Mouse (Mus musculus): ENCODE measurements at regions not wholly inside any gene's neighbourhood (a gene's known extent, or its start where the extent isn't known, plus 50 kb on each side); places are given as distances from the start of the nearest gene placed in this dataset.

GRCm38 (mm10) chr13:57216161-57216560 lies 320.4 kb upstream of the Trpc7 start:
- DNase-seq: no peak
- intact Hi-C loops (cut with DNase I): no loop called here

GRCm38 (mm10) chr13:57212251-57212650 lies 316.5 kb upstream of the Trpc7 start:
- intact Hi-C loops (cut with DNase I): no loop called here
- DNase-seq: no peak

- intact Hi-C loops (cut with DNase I): no loop called here
Observed at GRCm38 (mm10) chr13:57191195-57191594, 295.4 kb upstream of the Trpc7 start.

GRCm38 (mm10) chr13:57189246-57189645 lies 293.5 kb upstream of the Trpc7 start:
- no peak for DNase-seq
- intact Hi-C loops (cut with DNase I): no loop called here

More at GRCm38 (mm10) chr13:57191195-57191594, 295.4 kb upstream of the Trpc7 start:
- no peak for DNase-seq

- intact Hi-C loops (cut with DNase I): no loop called here
- peak; percentile 69 to 72 for DNase-seq
Observed at GRCm38 (mm10) chr13:57186168-57186567, 290.4 kb upstream of the Trpc7 start.

- intact Hi-C loops (cut with DNase I): no loop called here
- no peak for DNase-seq
Observed at GRCm38 (mm10) chr13:57170180-57170579, 274.4 kb upstream of the Trpc7 start.

GRCm38 (mm10) chr13:57169621-57170020 lies 273.8 kb upstream of the Trpc7 start:
- no peak for DNase-seq
- intact Hi-C loops (cut with DNase I): no loop called here

GRCm38 (mm10) chr13:57165367-57165766 lies 269.6 kb upstream of the Trpc7 start:
- intact Hi-C loops (cut with DNase I): no loop called here
- no peak for DNase-seq

- intact Hi-C loops (cut with DNase I): no loop called here
- DNase-seq: no peak
Observed at GRCm38 (mm10) chr13:57152787-57153186, 257.0 kb upstream of the Trpc7 start.

GRCm38 (mm10) chr13:57147623-57148022 lies 251.8 kb upstream of the Trpc7 start:
- no peak for DNase-seq
- intact Hi-C loops (cut with DNase I): no loop called here

- no peak for DNase-seq
- intact Hi-C loops (cut with DNase I): no loop called here
Observed at GRCm38 (mm10) chr13:57146708-57147107, 250.9 kb upstream of the Trpc7 start.

GRCm38 (mm10) chr13:57145782-57146181 lies 250.0 kb upstream of the Trpc7 start:
- intact Hi-C loops (cut with DNase I): no loop called here
- no peak for DNase-seq

- intact Hi-C loops (cut with DNase I): no loop called here
- no peak for DNase-seq
Observed at GRCm38 (mm10) chr13:57142851-57143250, 247.1 kb upstream of the Trpc7 start.

GRCm38 (mm10) chr13:57142441-57142840 lies 246.6 kb upstream of the Trpc7 start:
- no peak for DNase-seq
- intact Hi-C loops (cut with DNase I): no loop called here

- no peak for DNase-seq
- intact Hi-C loops (cut with DNase I): no loop called here
Observed at GRCm38 (mm10) chr13:57115936-57116335, 220.1 kb upstream of the Trpc7 start.

- DNase-seq: no peak
- intact Hi-C loops (cut with DNase I): no loop called here
Observed at GRCm38 (mm10) chr13:57107956-57108355, 212.2 kb upstream of the Trpc7 start.

- DNase-seq: no peak
- intact Hi-C loops (cut with DNase I): no loop called here
Observed at GRCm38 (mm10) chr13:57099601-57100000, 203.8 kb upstream of the Trpc7 start.

- DNase-seq: no peak
- intact Hi-C loops (cut with DNase I): no loop called here
Observed at GRCm38 (mm10) chr13:57091886-57092285, 196.1 kb upstream of the Trpc7 start.

GRCm38 (mm10) chr13:57089381-57090075 lies 193.7 kb upstream of the Trpc7 start:
- DNase-seq: no peak
- intact Hi-C loops (cut with DNase I): no loop called here

- DNase-seq: no peak
- intact Hi-C loops (cut with DNase I): no loop called here
Observed at GRCm38 (mm10) chr13:57087966-57088365, 192.2 kb upstream of the Trpc7 start.

- no peak for DNase-seq
- intact Hi-C loops (cut with DNase I): no loop called here
Observed at GRCm38 (mm10) chr13:57087398-57087797, 191.6 kb upstream of the Trpc7 start.

GRCm38 (mm10) chr13:57083751-57084150 lies 188.0 kb upstream of the Trpc7 start:
- no peak for DNase-seq
- intact Hi-C loops (cut with DNase I): no loop called here

GRCm38 (mm10) chr13:57070479-57070878 lies 174.7 kb upstream of the Trpc7 start:
- intact Hi-C loops (cut with DNase I): no loop called here
- DNase-seq: no peak

All from heart, postnatal 14 days (tissue).